Comparison of ENCODE assay signal across 20 mouse cellular contexts in the genomic region with DNA sequence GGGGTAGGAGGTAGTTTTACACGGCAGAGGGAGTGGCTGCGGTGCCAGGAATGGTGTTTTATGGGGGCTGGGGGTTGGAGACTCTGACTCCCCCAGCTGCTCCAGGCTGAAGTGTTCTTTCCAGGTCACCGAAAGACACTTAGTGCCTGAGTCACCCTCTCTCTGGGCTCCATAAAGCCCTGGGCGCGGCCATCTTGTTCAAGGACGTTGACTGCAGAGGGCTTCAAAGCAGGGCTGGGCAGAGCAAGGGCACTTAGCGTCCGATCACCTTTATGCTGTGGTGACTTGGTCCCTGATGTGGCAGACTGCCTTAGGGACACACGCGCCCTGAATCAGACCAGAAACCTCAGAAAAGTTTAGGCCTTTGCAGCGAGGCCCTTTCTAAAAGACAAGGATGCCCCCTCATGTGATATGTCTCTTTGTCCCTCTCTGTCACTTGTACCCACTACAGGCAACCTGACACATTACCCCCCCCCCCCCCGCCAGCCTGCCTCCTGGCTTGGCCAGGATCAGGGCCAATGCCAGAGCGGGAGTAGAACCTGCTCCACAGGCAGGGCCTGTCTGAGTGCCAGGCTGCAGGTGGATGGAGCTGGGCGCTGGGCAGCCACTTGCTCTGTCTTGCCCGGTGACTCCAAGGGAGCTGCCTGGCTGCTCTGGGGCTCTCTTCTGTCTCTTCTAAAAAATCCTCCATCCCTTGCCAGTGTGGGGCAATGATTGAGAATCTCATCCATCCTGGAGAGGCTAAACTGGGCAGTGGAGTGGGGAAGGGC. TPM values are rescaled to one million over a fixed set of nuclear protein-coding genes. Genes with fewer than 3 reads are reported as not detected.
"Had no signal": no experiment of that assay in that cellular context is flagged by ENCODE, and none has a peak within 500 bp of the region (broad histone marks: within the 10 kb centered on the region; RNA-seq: fewer than 3 reads in every experiment).

No protein-coding gene starts in this region.

- DNase-seq: kidney, adult 8-10 months; kidney, postnatal 25 days; layer of hippocampus, postnatal 36 days; lung, embryonic 14.5 days; retina, postnatal 1 day; right cerebral cortex, postnatal 14 days; thymus, postnatal 4 days had no signal

RNA-seq across cellular contexts. Expression of a gene that starts 18.7 kb away (rescaled TPM):
- total RNA-seq: layer of hippocampus, postnatal 36 days; left cerebral cortex, postnatal 36 days; megakaryocyte-erythroid progenitor cell, adult 5-6 weeks had no signal
- polyA plus RNA-seq: inflammation-experienced regulatory T-cells, adult 6 months; intestine, postnatal 0 days; kidney, embryonic 16.5 days; liver, embryonic 12.5 days; liver, embryonic 16.5 days; lung, embryonic 14.5 days; midbrain, embryonic 12.5 days; midbrain, embryonic 16.5 days; neural tube, embryonic 13.5 days; spleen, adult 2 months had no signal

RNA-seq across cellular contexts. Expression of a gene that starts 54.4 kb away (rescaled TPM):
- total RNA-seq: layer of hippocampus, postnatal 36 days; left cerebral cortex, adult 8-10 months; left cerebral cortex, postnatal 36 days; megakaryocyte-erythroid progenitor cell, adult 5-6 weeks had no signal
- polyA plus RNA-seq: inflammation-experienced regulatory T-cells, adult 6 months; limb, embryonic 13.5 days; lung, embryonic 14.5 days; midbrain, embryonic 12.5 days; midbrain, embryonic 16.5 days; neural tube, embryonic 13.5 days had no signal
